Mouse (Mus musculus): Measurements from ENCODE around the gene Ccdc149. TPM values are rescaled to one million over a fixed set of nuclear protein-coding genes. Genes with fewer than 3 reads are reported as not detected.

Ccdc149 gene
- polyA plus RNA-seq, 1 experiment, result 11.3 TPM

GRCm38 (mm10) chr5:52370901-52371300, 100.4 kb downstream of the Ccdc149 start:
- no peak for DNase-seq (ENCODE audit: low read depth)
- no peak for TF ChIP-seq POLR2A (IDR thresholded peaks at IDR 0.05; ENCODE audit: borderline replicate concordance, extremely low read depth, insufficient read depth, insufficient read length, poor library complexity, severe bottlenecking)
- TF ChIP-seq CTCF (IDR thresholded peaks at IDR 0.05; ENCODE audit: borderline replicate concordance, extremely low read depth, insufficient read depth, insufficient read length), result no peak

GRCm38 (mm10) chr5:52367866-52368840, 103.2 kb downstream of the Ccdc149 start:
- peak; percentile 58 for DNase-seq (ENCODE audit: low read depth)
- TF ChIP-seq CTCF (IDR thresholded peaks at IDR 0.05; ENCODE audit: borderline replicate concordance, extremely low read depth, insufficient read depth, insufficient read length), result no peak
- no peak for TF ChIP-seq POLR2A (IDR thresholded peaks at IDR 0.05; ENCODE audit: borderline replicate concordance, extremely low read depth, insufficient read depth, insufficient read length, poor library complexity, severe bottlenecking)

- TF ChIP-seq CTCF (IDR thresholded peaks at IDR 0.05; ENCODE audit: borderline replicate concordance, extremely low read depth, insufficient read depth, insufficient read length) (no peak), POLR2A (IDR thresholded peaks at IDR 0.05; ENCODE audit: borderline replicate concordance, extremely low read depth, insufficient read depth, insufficient read length, poor library complexity, severe bottlenecking) (no peak)
- DNase-seq (ENCODE audit: low read depth), result no peak
These were observed 104.7 kb downstream of the Ccdc149 start for GRCm38 (mm10) chr5:52366661-52367060.

GRCm38 (mm10) chr5:52365930-52366329, 105.4 kb downstream of the Ccdc149 start:
- DNase-seq (ENCODE audit: low read depth), result no peak
- no peak for TF ChIP-seq CTCF (IDR thresholded peaks at IDR 0.05; ENCODE audit: borderline replicate concordance, extremely low read depth, insufficient read depth, insufficient read length)
- no peak for TF ChIP-seq POLR2A (IDR thresholded peaks at IDR 0.05; ENCODE audit: borderline replicate concordance, extremely low read depth, insufficient read depth, insufficient read length, poor library complexity, severe bottlenecking)

- no peak for DNase-seq (ENCODE audit: low read depth)
- no peak for TF ChIP-seq CTCF (IDR thresholded peaks at IDR 0.05; ENCODE audit: borderline replicate concordance, extremely low read depth, insufficient read depth, insufficient read length)
- no peak for TF ChIP-seq POLR2A (IDR thresholded peaks at IDR 0.05; ENCODE audit: borderline replicate concordance, extremely low read depth, insufficient read depth, insufficient read length, poor library complexity, severe bottlenecking)
These were observed 106.8 kb downstream of the Ccdc149 start for GRCm38 (mm10) chr5:52364521-52364920.

GRCm38 (mm10) chr5:52363468-52364150, 107.7 kb downstream of the Ccdc149 start, which contains the start of gene Sod3:
Sod3 (plus strand) TSS chr5:52363791.
- TF ChIP-seq CTCF (IDR thresholded peaks at IDR 0.05; ENCODE audit: borderline replicate concordance, extremely low read depth, insufficient read depth, insufficient read length), result no peak
- TF ChIP-seq POLR2A (IDR thresholded peaks at IDR 0.05; ENCODE audit: borderline replicate concordance, extremely low read depth, insufficient read depth, insufficient read length, poor library complexity, severe bottlenecking), result no peak
- peak; percentile 32 for DNase-seq (ENCODE audit: low read depth)

GRCm38 (mm10) chr5:52362776-52363467, 108.4 kb downstream of the Ccdc149 start:
- TF ChIP-seq POLR2A (IDR thresholded peaks at IDR 0.05; ENCODE audit: borderline replicate concordance, extremely low read depth, insufficient read depth, insufficient read length, poor library complexity, severe bottlenecking), result no peak
- no peak for TF ChIP-seq CTCF (IDR thresholded peaks at IDR 0.05; ENCODE audit: borderline replicate concordance, extremely low read depth, insufficient read depth, insufficient read length)
- DNase-seq (ENCODE audit: low read depth), result no peak

GRCm38 (mm10) chr5:52360286-52361049, 110.9 kb downstream of the Ccdc149 start:
- TF ChIP-seq POLR2A (IDR thresholded peaks at IDR 0.05; ENCODE audit: borderline replicate concordance, extremely low read depth, insufficient read depth, insufficient read length, poor library complexity, severe bottlenecking) (no peak), CTCF (IDR thresholded peaks at IDR 0.05; ENCODE audit: borderline replicate concordance, extremely low read depth, insufficient read depth, insufficient read length) (no peak)
- DNase-seq (ENCODE audit: low read depth), result peak; percentile 48

- TF ChIP-seq POLR2A (IDR thresholded peaks at IDR 0.05; ENCODE audit: borderline replicate concordance, extremely low read depth, insufficient read depth, insufficient read length, poor library complexity, severe bottlenecking), result no peak
- no peak for TF ChIP-seq CTCF (IDR thresholded peaks at IDR 0.05; ENCODE audit: borderline replicate concordance, extremely low read depth, insufficient read depth, insufficient read length)
- no peak for DNase-seq (ENCODE audit: low read depth)
These were observed 113.2 kb downstream of the Ccdc149 start for GRCm38 (mm10) chr5:52358120-52358519.

GRCm38 (mm10) chr5:52357175-52357754, 114.1 kb downstream of the Ccdc149 start:
- TF ChIP-seq CTCF (IDR thresholded peaks at IDR 0.05; ENCODE audit: borderline replicate concordance, extremely low read depth, insufficient read depth, insufficient read length) (no peak), POLR2A (IDR thresholded peaks at IDR 0.05; ENCODE audit: borderline replicate concordance, extremely low read depth, insufficient read depth, insufficient read length, poor library complexity, severe bottlenecking) (no peak)
- DNase-seq (ENCODE audit: low read depth), result no peak
